Mouse (Mus musculus): ENCODE measurements around the gene Aspn. TPM values are rescaled to one million over a fixed set of nuclear protein-coding genes. Genes with fewer than 3 reads are reported as not detected.

Aspn gene
- 3.0 TPM for polyA plus RNA-seq (2015; fragmentation: Illumina TruSeq; extraction: RNeasy Lipid Tissue Mini Kit (QIAGEN cat#74804); ENCODE audit: low read depth, low replicate concordance)

DNA sequence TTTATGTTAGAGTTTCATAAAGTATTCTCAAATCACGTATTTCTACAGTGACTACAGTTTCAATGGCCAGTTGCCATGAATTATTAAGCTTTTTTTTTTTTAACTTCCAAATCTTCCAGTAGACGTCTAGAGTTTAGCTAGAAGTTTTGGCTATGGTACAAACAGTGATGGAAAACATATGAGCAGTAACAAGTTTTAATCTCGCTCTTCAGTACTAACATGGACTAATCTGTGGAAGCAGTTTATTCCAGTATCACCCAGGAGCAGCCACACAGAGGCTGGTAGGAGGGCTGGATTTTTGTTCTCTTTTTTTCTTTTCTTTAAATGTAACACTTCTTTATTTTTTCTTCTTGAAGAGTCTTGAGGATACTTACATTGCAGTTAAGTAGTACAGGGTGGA, at the start of gene Aspn:
Aspn (plus strand) TSS at position 165 of the 400 bp plus-strand sequence.

DNA sequence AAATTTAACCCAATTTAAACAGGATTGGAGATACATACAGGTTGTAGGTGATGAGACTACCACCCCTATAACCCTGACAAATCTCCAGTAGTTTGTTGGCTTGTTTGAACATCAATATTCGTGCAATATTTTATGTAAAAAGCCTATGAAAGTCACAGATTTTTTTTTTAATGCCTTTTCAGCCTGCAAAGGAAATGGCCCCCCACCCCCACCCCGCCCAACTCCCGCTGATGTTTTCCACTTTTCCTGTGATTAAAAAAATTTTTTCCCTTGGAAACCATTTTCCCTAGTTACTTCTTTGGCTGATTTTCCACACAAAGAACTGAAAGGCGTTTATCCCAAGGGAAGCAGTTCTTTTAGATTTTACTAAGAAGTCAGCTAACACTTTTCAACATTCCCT, 39.7 kb upstream of the Aspn start, which contains the start of gene Ecm2:
Ecm2 (plus strand) TSS at position 301 of the 400 bp plus-strand sequence.

GRCm38 (mm10) chr13:49581541-49582530, 37.6 kb downstream of the Aspn start, which contains the start of gene Omd:
Gene Omd, plus strand, starts transcription at chr13:49582462.

DNA sequence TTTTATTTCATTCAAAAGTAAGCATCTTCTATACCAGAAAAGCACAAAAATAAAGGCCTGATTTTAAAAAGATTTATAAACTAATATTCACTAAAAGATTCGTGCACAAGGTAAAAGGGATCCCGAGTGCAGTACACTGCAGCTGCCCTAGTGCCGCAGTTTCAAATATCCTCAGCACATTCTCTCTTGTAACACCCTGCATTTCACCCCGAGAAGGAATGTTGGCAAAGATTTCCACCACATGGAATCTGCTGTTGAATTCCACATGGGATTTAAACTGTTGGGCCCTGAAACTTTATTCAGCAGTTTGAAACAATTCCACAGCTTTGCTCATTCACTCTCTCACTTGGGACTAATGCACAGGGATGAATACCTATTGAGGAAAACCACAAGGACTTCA, 63.5 kb downstream of the Aspn start, which contains the start of gene Ogn:
Ogn (plus strand) TSS at position 333 of the 400 bp plus-strand sequence.

Other genes with a start within 250 kb of the Aspn start
- gene Fgd3, start 224.1 kb upstream of the Aspn start, polyA plus RNA-seq (2015; fragmentation: Illumina TruSeq; extraction: RNeasy Lipid Tissue Mini Kit (QIAGEN cat#74804); ENCODE audit: low read depth, low replicate concordance): 6.1 TPM
- 36.3 TPM for gene Bicd2, start 202.9 kb upstream of the Aspn start, polyA plus RNA-seq (2015; fragmentation: Illumina TruSeq; extraction: RNeasy Lipid Tissue Mini Kit (QIAGEN cat#74804); ENCODE audit: low read depth, low replicate concordance)
- 16.7 TPM for gene Ippk, start 123.2 kb upstream of the Aspn start, polyA plus RNA-seq (2015; fragmentation: Illumina TruSeq; extraction: RNeasy Lipid Tissue Mini Kit (QIAGEN cat#74804); ENCODE audit: low read depth, low replicate concordance)
- gene Tes3-ps, start 51.1 kb upstream of the Aspn start, polyA plus RNA-seq (2015; fragmentation: Illumina TruSeq; extraction: RNeasy Lipid Tissue Mini Kit (QIAGEN cat#74804); ENCODE audit: low read depth, low replicate concordance): 0.36 TPM
- gene Ecm2, start 39.6 kb upstream of the Aspn start, polyA plus RNA-seq (2015; fragmentation: Illumina TruSeq; extraction: RNeasy Lipid Tissue Mini Kit (QIAGEN cat#74804); ENCODE audit: low read depth, low replicate concordance): 5.8 TPM
- 2.3 TPM for gene Omd, start 38.0 kb downstream of the Aspn start, polyA plus RNA-seq (2015; fragmentation: Illumina TruSeq; extraction: RNeasy Lipid Tissue Mini Kit (QIAGEN cat#74804); ENCODE audit: low read depth, low replicate concordance)
- gene Ogn, start 63.6 kb downstream of the Aspn start, polyA plus RNA-seq (2015; fragmentation: Illumina TruSeq; extraction: RNeasy Lipid Tissue Mini Kit (QIAGEN cat#74804); ENCODE audit: low read depth, low replicate concordance): 9.1 TPM
- 1.1 TPM for gene Cenpp, start 108.3 kb downstream of the Aspn start, polyA plus RNA-seq (2015; fragmentation: Illumina TruSeq; extraction: RNeasy Lipid Tissue Mini Kit (QIAGEN cat#74804); ENCODE audit: low read depth, low replicate concordance)
- 14.0 TPM for gene Nol8, start 108.6 kb downstream of the Aspn start, polyA plus RNA-seq (2015; fragmentation: Illumina TruSeq; extraction: RNeasy Lipid Tissue Mini Kit (QIAGEN cat#74804); ENCODE audit: low read depth, low replicate concordance)
- gene Iars, start 137.7 kb downstream of the Aspn start, polyA plus RNA-seq (2015; fragmentation: Illumina TruSeq; extraction: RNeasy Lipid Tissue Mini Kit (QIAGEN cat#74804); ENCODE audit: low read depth, low replicate concordance): 39.2 TPM